Mouse (Mus musculus) frontal cortex, adult 2 months (tissue): Measurements from ENCODE around the gene Uqcrc1. TPM values are rescaled to one million over a fixed set of nuclear protein-coding genes. Genes with fewer than 3 reads are reported as not detected.

Experiments used
- DNase-seq, 2 experiments: peaks; one replicate each; pipeline ENCODE4 v3.0.0; 2022; ENCODE audit warnings: low spot score in 1 of 2; ENCODE audit errors: extremely low spot score in 1 of 2
- polyA plus RNA-seq: library from polyadenylated mRNA; depleted of rRNA; stranded (reverse); fragments of >200 nt; gene quantifications from 2 replicates; pipeline ENCODE4 v1.2.3, GENCODE M21; 2012; rRNA removed

The Uqcrc1 gene
- polyA plus RNA-seq, 1 experiment, result 467 TPM

DNA sequence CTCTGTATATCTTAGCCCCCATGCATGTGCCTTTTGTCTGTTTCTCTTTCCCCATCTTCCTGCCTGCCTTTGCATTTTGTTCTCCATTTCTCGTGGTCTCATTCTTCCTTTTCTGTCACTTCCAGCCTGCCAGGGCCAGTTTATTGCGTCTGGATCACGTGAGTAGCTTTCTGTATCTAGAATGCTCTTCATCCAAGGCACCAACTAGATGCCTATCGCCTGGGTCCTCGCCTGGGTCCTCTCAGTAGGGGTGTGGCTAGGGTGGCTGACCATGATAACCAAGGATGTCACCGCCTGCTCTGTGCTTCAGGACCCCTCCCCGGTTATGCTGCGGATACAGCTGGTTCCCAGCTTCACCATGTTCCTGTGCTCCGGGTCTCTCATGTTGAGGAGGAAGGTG is 46.8 kb downstream of the Uqcrc1 start:
- DNase-seq, result no peak

DNA sequence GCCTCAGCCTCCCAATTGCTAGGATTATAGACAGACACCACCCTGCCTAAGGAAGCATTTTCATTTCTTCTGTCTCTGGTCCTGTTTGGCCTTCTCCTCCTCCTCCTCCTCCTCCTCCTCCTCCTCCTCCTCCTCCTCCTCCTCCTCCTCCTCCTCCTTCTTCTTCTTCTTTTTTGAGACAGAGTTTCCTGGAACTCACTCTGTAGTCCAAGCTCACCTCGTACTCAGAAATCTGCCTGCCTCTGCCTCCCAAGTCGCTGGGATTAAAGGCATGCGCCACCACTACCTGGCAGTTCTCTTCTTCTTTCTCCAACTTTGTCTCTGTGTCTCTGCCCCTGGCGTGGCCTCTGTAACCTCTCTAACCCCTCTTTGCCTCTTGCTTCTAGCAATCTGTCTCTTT is 49.3 kb downstream of the Uqcrc1 start, which contains the start of gene Ucn2:
Gene Ucn2 (plus strand): TSS at position 301 of the 400 bp plus-strand sequence.
- no peak for DNase-seq

DNA sequence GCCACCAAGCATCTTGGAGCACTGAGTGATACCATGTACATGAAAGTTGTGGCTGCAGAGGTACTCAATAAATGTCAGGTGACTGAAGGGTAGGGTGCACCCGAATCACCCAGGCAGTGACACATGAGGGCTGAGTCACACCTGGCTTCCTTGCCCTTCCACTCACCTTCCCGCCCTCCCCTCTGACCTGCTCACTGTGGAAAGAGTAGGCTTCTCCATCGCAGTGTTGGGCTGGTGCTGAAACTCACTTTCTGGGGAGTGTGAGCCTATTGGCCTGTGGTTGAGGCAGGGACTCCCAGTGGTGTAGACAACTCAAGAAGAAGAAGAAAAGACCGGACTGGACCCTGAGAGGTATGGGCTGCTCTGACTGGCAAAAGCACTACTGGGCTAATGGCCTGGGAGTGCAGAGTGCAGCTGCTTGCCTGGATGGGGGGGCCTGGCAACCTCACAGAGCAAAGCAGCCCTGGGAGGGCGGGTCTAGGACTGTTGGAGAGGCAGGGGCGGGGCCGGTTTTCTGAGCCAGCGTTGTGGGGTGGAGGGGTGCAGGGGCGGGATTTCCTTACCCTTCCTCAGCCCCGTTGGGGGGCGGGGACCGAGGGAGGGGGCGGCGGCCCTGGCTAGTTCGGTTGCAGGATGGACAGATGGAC is 51.4 kb downstream of the Uqcrc1 start:
- no peak for DNase-seq

DNA sequence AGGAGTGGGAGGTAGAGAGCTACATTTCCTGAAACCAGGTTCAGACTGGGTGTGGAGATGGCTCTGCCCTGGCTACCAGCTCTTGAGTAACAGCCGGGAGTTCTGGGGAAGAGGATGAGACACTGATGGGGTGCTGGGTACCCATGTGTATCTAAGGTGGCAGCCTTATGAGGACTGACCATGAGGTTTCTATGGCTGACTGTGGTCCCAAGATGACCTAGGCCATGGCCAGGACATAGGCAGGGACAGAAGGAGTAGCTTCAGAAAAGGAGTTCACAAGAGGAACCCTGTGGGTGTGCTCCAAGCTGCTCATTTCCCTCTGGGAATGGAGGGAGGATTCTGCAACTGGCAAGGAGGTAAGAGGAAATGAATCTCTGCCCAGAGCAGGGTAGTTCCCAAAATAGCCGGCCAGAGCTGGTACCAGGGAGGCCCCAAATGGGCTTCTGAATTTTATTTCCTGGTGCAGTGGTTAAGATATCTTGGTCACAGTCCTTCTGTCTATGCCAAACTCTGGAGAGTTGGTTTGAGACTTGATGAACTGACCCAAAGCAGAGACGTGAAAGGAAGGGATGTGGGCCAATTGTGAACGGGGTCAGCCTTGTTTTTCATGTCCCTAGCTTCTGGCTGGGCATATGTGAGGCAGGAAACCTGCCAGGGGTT is 53.5 kb downstream of the Uqcrc1 start:
- DNase-seq, result peak in 1 of 2 experiments; percentile 40

DNA sequence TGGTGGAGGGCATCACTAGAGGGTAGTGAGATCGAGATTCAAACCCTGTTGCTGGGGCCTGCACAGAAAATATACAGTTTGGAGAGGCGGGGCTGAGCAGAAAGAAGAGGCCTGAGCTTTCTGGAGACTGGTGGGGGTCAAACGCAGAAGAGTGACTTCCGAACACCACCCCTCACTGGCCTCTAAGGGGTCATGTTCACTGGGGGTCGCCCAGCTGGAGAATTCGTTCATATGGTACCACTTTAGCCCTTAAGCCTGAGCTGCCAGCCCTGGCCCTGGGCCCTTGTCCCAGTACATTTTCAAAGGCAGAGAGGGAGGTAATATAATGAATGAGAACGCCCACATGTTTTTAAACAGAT is 54.0 kb downstream of the Uqcrc1 start:
- no peak for DNase-seq

DNA sequence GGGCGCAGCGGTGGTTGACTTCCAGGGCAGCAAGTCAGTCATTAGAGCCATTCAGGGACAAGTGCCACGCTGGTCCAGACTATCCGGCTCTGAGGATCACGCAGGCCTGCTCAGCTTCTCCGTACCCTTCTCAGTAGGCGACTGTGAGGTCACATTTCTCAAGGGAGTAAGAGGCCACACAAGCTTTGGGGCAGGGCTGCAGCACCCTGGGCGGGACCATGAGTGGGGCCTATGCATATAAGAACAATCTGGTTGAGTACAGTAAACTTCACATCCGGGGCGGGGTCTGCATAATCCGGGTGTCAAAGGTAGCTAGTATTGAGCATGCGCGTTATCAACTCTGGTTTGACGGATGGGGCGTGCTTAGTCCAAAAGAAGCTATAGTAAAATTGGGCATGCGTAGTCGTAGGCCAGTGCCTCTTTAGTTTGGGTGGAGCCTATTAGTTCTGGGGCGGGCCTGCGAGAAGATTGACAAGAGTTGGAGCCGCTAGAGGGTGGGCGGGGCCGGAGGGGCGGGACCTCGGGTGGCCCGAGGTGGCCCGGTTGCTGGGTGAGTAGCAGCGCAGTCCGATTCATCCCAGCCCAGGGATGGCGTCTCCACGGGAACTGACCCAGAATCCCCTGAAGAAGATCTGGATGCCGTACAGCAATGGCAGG is 55.1 kb downstream of the Uqcrc1 start, which contains the start of gene Pfkfb4:
Gene Pfkfb4 (plus strand): TSS at position 351 of the 657 bp plus-strand sequence.
- peak; percentile 96 to 98 for DNase-seq

DNA sequence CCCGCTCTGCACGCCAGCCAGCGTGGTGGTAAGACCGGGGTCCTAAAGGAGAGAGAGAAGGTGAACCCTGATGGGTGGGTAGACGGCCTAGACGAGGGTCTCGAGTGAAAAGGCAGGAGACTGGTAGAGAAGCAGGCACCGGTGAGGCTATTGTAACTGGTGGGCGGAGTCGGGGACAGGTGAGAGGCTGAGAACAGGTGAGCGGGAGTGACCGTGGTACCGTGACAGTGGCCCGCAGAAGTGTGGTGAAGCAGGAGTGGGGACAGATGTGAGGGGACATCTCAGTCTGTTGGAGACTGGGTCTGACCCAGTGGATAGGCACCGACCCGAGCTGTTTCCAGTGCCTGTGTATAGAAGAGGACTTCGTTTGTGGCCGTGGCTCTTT is 55.6 kb downstream of the Uqcrc1 start:
- DNase-seq, result no peak

DNA sequence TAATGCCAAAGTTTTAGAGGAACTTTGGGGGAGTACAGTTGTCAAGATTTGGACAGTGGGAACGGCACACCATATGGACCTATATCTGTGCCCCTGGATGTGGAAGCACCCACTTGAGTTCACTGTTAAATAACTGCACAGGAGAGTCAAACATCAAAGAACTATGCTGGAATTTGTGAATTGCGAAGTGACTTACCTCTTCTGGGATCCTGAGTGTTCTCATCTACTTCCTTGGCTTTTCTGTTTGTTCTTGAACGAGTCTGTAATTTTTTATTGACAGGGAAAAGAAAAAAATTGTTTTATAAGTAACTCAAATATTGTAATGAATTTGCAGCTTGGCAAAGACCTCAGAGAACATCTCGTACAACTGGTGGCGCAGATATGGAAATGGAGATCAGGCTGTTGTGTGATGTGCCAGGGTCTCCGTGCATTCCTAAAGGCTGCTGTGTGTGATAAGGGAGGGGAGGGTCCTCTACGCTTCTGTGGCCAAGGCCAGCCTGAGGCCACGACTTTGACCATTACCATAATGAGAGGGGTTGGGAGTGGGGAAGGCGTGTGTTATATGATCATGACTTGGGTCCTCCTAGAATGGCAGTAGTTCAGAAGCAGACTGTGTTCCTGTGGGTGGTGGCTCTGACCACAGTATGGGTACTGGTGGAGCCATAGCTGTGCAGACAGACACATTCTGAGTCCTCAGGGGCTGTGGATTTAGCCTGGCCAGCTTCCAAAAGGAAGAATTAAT is 56.4 kb downstream of the Uqcrc1 start:
- DNase-seq, result no peak

DNA sequence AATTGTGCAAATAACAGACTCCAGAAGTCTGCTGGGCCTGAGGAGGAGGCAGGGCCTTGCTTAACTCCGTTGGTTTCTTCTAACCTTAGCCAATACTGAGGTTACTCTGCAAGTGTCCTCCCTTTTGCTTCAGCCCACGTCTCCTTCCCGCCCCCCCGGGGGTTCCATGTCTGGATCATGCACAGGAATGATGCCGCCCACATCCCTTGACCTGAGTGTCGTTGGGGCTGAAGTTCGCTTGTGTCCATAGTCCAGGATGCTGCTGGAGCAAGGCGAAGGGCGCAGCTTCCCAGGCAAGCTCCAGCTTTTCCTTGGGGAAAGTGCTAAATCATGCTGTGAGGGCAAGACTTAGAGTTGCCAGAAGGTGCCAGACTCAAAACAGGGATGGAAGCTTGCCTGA is 60.0 kb downstream of the Uqcrc1 start:
- DNase-seq, result no peak

DNA sequence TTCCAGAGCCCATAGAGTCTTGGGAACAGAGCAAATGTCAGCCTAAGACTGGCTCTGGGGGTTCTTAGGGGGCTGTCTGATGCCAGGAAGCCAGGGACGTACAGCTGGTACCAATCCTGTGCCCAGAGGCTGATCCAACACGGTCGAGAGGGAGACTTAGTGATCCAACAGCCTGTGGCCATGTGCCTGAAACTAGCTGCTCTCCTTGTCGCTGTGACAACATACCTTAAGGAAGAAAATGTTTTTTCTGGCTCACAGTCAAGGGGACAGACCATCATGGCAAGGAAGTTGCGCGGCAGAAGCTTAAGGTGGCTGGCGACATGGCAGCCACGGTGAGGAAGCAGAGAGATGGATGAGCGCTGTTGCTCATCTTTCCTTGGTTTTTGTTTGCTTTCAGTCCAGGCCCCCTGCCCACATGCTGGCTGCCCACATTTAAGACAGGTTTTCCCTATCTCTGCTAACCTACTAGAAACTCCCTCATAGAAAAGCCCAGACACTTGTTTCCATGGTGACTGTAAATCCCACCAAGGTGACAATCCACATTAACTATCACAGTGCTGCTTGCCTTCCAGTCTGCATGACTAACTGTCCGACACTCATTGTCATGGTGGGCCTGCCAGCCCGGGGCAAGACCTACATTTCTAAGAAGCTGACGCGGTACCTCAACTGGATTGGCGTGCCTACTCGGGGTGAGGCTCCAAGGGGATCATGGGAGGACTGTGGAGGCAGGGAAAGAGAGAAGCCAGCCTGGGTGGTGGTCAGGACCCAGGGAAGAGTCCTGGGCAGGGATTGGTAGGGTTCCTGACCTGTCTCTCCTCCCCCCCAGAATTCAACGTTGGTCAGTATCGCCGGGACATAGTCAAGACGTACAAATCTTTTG is 62.1 kb downstream of the Uqcrc1 start:
- peak in 1 of 2 experiments; percentile 33 for DNase-seq

DNA sequence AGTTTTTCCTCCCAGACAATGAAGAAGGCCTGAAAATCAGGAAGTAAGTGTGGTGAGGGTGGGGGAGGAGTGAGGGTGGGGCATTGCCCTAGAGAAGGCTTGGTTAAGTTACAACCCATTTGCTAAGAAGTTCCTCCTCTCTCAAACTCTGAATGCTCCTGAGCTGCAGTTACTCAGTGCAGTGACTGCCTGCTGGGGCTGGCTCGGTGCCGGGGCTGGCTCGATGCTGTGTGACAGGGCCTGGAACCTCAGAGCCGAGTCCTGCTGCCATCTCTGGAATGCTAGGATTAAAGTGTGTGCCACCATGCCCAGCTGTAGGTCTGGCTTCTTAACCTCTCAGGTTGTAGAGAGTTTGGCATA is 62.7 kb downstream of the Uqcrc1 start:
- no peak for DNase-seq

Other genes with a start within 250 kb of the Uqcrc1 start
- 21.9 and 23.3 TPM in 2 replicates for gene Prkar2a, start 247.3 kb upstream of the Uqcrc1 start, polyA plus RNA-seq
- gene Ip6k2, start 152.8 kb upstream of the Uqcrc1 start, polyA plus RNA-seq, result 204 and 217 TPM in 2 replicates
- gene Nckipsd, start 128.3 kb upstream of the Uqcrc1 start, polyA plus RNA-seq, result 55.5 and 58.8 TPM in 2 replicates
- gene Celsr3, start 110.3 kb upstream of the Uqcrc1 start, polyA plus RNA-seq, result 67.4 and 74.7 TPM in 2 replicates
- 19.5 and 20.7 TPM in 2 replicates for gene Slc26a6, start 83.3 kb upstream of the Uqcrc1 start, polyA plus RNA-seq
- gene Tmem89, start 22.0 kb upstream of the Uqcrc1 start, polyA plus RNA-seq, result 0.50 TPM in 2 replicates
- 12.1 and 13.2 TPM in 2 replicates for gene Col7a1, start 17.0 kb downstream of the Uqcrc1 start, polyA plus RNA-seq
- 0.38 and 0.92 TPM in 2 replicates for gene Ucn2, start 49.4 kb downstream of the Uqcrc1 start, polyA plus RNA-seq
- 17.9 and 18.1 TPM in 2 replicates for gene Pfkfb4, start 55.1 kb downstream of the Uqcrc1 start, polyA plus RNA-seq
- 101 and 107 TPM in 2 replicates for gene Shisa5, start 101.9 kb downstream of the Uqcrc1 start, polyA plus RNA-seq
- 36.9 and 43.5 TPM in 2 replicates for gene Trex1, start 123.1 kb downstream of the Uqcrc1 start, polyA plus RNA-seq
- gene Atrip, start 137.5 kb downstream of the Uqcrc1 start, polyA plus RNA-seq, result 35.6 and 37.6 TPM in 2 replicates
- 5.9 and 6.0 TPM in 2 replicates for gene Ccdc51, start 145.9 kb downstream of the Uqcrc1 start, polyA plus RNA-seq
- gene Tma7, start 146.0 kb downstream of the Uqcrc1 start, polyA plus RNA-seq, result 173 and 184 TPM in 2 replicates
- gene Plxnb1, start 158.8 kb downstream of the Uqcrc1 start, polyA plus RNA-seq, result 27.6 and 32.6 TPM in 2 replicates
- gene Fbxw21, start 225.4 kb downstream of the Uqcrc1 start, polyA plus RNA-seq, result not detected in 2 replicates